22 mouse cellular contexts compared by ENCODE assay signal in the genomic region with DNA sequence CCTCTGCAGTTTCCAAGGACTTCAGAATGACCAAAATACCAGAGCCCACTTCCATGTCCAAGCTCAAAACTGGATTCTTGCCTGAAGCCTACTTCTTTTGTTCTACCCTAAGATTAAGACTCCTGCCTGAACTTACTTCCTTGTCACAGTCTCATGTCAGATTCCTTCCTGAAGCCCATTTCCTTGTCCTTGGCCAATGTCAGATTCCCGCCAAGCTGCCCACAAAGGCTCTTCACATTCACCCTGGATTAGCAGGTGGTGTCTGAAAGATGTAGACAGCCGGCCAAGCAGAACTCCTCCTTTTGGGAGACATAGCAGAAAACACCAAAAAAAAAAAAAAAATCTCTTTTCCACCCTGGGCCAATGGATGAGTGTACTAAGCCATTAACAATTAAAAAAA. TPM values are rescaled to one million over a fixed set of nuclear protein-coding genes. Genes with fewer than 3 reads are reported as not detected.
DNase-seq lines count a peak whose midpoint lies in the region; TF ChIP-seq lines count a peak whose summit lies in the region.
"Had no signal": no experiment of that assay in that cellular context is flagged by ENCODE, and none has a peak within 500 bp of the region (broad histone marks: within the 10 kb centered on the region; RNA-seq: fewer than 3 reads in every experiment).

No protein-coding gene starts in this region.

- H3K36me3 ChIP-seq in testis, adult 2 months (ENCODE audit: control insufficient read depth, insufficient read depth, low read length), result no peaks in the 10 kb centered on the region
- no peaks in the 10 kb centered on the region for H3K36me3 ChIP-seq in ES-Bruce4 (ENCODE audit: control insufficient read depth, insufficient read depth, low read length, poor library complexity, severe bottlenecking)
- H3K36me3 ChIP-seq: embryonic facial prominence, embryonic 10.5 days; embryonic facial prominence, embryonic 12.5 days; forebrain, embryonic 10.5 days; forebrain, embryonic 12.5 days; forebrain, embryonic 15.5 days; G1E had no signal

- H3K4me1 ChIP-seq in testis, adult 2 months (ENCODE audit: control insufficient read depth, insufficient read depth, low read length), result no peaks in the 10 kb centered on the region; the same call in 1 of the 2 replicates
- peaks cover 6% of the 10 kb centered on the region for H3K4me1 ChIP-seq in ES-Bruce4 (ENCODE audit: control insufficient read depth, insufficient read depth, low read length)
- H3K4me1 ChIP-seq: embryonic facial prominence, embryonic 12.5 days; forebrain, embryonic 15.5 days had no signal

- no peaks in the 10 kb centered on the region for H3K27me3 ChIP-seq in testis, adult 2 months (ENCODE audit: control insufficient read depth, insufficient read depth, low read length)
- no peaks in the 10 kb centered on the region for H3K27me3 ChIP-seq in ES-Bruce4 (ENCODE audit: control insufficient read depth, insufficient read depth, low read length, poor library complexity, severe bottlenecking)
- H3K27me3 ChIP-seq: embryonic facial prominence, embryonic 12.5 days; forebrain, embryonic 12.5 days; forebrain, embryonic 15.5 days; Patski had no signal

- no peak for TF ChIP-seq EP300 in ES-Bruce4 (IDR thresholded peaks at IDR 0.05; ENCODE audit: insufficient read depth, low read depth, low read length)

- no peaks in the 10 kb centered on the region for H3K9me3 ChIP-seq in ES-Bruce4 (replicated peaks; ENCODE audit: control insufficient read depth, insufficient read depth, low read length, poor library complexity, severe bottlenecking)
- H3K9me3 ChIP-seq: embryonic facial prominence, embryonic 10.5 days; embryonic facial prominence, embryonic 12.5 days; forebrain, embryonic 10.5 days; forebrain, embryonic 12.5 days; forebrain, embryonic 15.5 days; G1E had no signal

- peak overlapping the region; percentile 75 for H3K4me3 ChIP-seq in testis, adult 2 months (ENCODE audit: control insufficient read depth, low read depth, low read length)
- H3K4me3 ChIP-seq in ES-Bruce4 (ENCODE audit: low read depth, low read length), result no peak overlapping the region
- H3K4me3 ChIP-seq: embryonic facial prominence, embryonic 10.5 days; embryonic facial prominence, embryonic 12.5 days; forebrain, embryonic 10.5 days; forebrain, embryonic 12.5 days; forebrain, embryonic 15.5 days had no signal

- no peak for DNase-seq in testis, postnatal 10 days (ENCODE audit: low spot score)
- peak; percentile 73 for DNase-seq in R1 (ENCODE audit: low read depth, low spot score)
- DNase-seq in kidney, postnatal 14 days, result no peak
- no peak for DNase-seq in layer of hippocampus, postnatal 10 days (ENCODE audit: low spot score in 2 of 2)
- no peak for DNase-seq in thymus, postnatal 36 days
- DNase-seq: adrenal gland, adult 8-10 months; adrenal gland, postnatal 14 days; adrenal gland, postnatal 36 days; cerebellum, adult 11-12 months; cerebellum, adult 8-10 months; cerebellum, adult 9-11 months; cerebellum, postnatal 25 days; forebrain, postnatal 0 days had no signal

- no peak for TF ChIP-seq POLR2A in testis, adult 2 months (IDR thresholded peaks at IDR 0.05; ENCODE audit: control insufficient read depth, low read depth, low read length)
- no peak for TF ChIP-seq POLR2A in ES-Bruce4 (IDR thresholded peaks at IDR 0.05; ENCODE audit: insufficient read depth, low read length)

- H3K9ac ChIP-seq in ES-Bruce4 (ENCODE audit: low read depth, poor library complexity, severe bottlenecking), result no peak overlapping the region
- H3K9ac ChIP-seq: embryonic facial prominence, embryonic 12.5 days; forebrain, embryonic 12.5 days; forebrain, embryonic 15.5 days; forebrain, postnatal 0 days had no signal

- no peak overlapping the region for H3K27ac ChIP-seq in testis, adult 2 months (ENCODE audit: control insufficient read depth, insufficient read depth, low read depth, low read length)
- peak overlapping the region; percentile 10 for H3K27ac ChIP-seq in ES-Bruce4 (ENCODE audit: insufficient read depth, low read length)
- H3K27ac ChIP-seq: embryonic facial prominence, embryonic 10.5 days; embryonic facial prominence, embryonic 12.5 days; forebrain, embryonic 10.5 days; forebrain, embryonic 12.5 days; forebrain, embryonic 15.5 days had no signal

- TF ChIP-seq CTCF in testis, adult 2 months (IDR thresholded peaks at IDR 0.05; ENCODE audit: control insufficient read depth, insufficient read depth, insufficient replicate concordance, low read depth, low read length), result no peak
- TF ChIP-seq CTCF in ES-Bruce4 (IDR thresholded peaks at IDR 0.05; ENCODE audit: low read depth, low read length), result no peak

RNA-seq across cellular contexts. Expression of a gene that starts 31.5 kb away (rescaled TPM):
- polyA plus RNA-seq in testis, adult 2 months (2012; rRNA removed), result 19.8 and 25.8 TPM in 2 replicates
- polyA plus RNA-seq in ES-Bruce4 (2011; ENCODE audit: insufficient read depth, insufficient read length, low read depth, missing spikeins), result 2.5 and 2.8 TPM in 2 replicates
- under 1 TPM; 0.45 to 0.46 TPM for total RNA-seq in layer of hippocampus, postnatal 10 days (2021)
- polyA plus RNA-seq: G1E had no signal
